Mouse (Mus musculus) liver, embryonic 15.5 days (tissue): Measurements from ENCODE around the gene Phyh. TPM values are rescaled to one million over a fixed set of nuclear protein-coding genes. Genes with fewer than 3 reads are reported as not detected.
"Not testable (repeated sequence)": the region's sequence is repeated elsewhere in the genome, so short reads cannot be mapped to it uniquely, and the experiment has no call there.

ENCODE experiments used
- ATAC-seq: fragments of 200-750 bp; cut with Nextera tagmentation; 2 replicates; pipeline ENCODE4 v1.8.0; 2017; ENCODE audit warnings: moderate number of reproducible peaks, mild to moderate bottlenecking, moderate library complexity; ENCODE audit not compliant: insufficient read depth
- H3K27ac ChIP-seq: fragments of 300-500 bp; sonication (generic); replicated peaks from 2 replicates; pipeline ENCODE4 v1.5.1; 2015; ENCODE audit warnings: mild to moderate bottlenecking, inconsistent platforms
- H3K27me3 ChIP-seq: fragments of 300-500 bp; sonication (generic); 2 replicates; pipeline ENCODE4 v1.6.1; 2015; ENCODE audit warnings: mild to moderate bottlenecking, inconsistent platforms
- H3K36me3 ChIP-seq: fragments of 300-500 bp; sonication (generic); replicated peaks from 2 replicates; pipeline ENCODE4 v1.6.1; 2015; ENCODE audit warnings: moderate library complexity, mild to moderate bottlenecking, inconsistent platforms
- H3K4me1 ChIP-seq: fragments of 300-500 bp; sonication (generic); replicated peaks from 2 replicates; pipeline ENCODE4 v1.6.1; 2015; ENCODE audit warnings: inconsistent platforms
- H3K4me2 ChIP-seq: fragments of 300-500 bp; sonication (generic); 2 replicates; pipeline ENCODE4 v1.6.1; 2015; ENCODE audit warnings: moderate library complexity, mild to moderate bottlenecking, inconsistent platforms
- H3K4me3 ChIP-seq: fragments of 300-500 bp; sonication (generic); replicated peaks from 2 replicates; pipeline ENCODE4 v1.5.1; 2015; ENCODE audit warnings: mild to moderate bottlenecking, inconsistent platforms
- H3K9ac ChIP-seq: fragments of 300-500 bp; sonication (generic); 2 replicates; pipeline ENCODE4 v1.6.1; 2015; ENCODE audit warnings: moderate library complexity, mild to moderate bottlenecking, inconsistent platforms
- H3K9me3 ChIP-seq: fragments of 300-500 bp; sonication (generic); replicated peaks from 2 replicates; pipeline ENCODE4 v1.6.1; 2016; ENCODE audit warnings: inconsistent platforms
- WGBS: fragments of 180-500 bp; shearing (Covaris S2); methylation state at CpG from one replicate; pipeline ENCODE4 v1.1.7; 2015; ENCODE audit warnings: mixed read lengths; ENCODE audit not compliant: insufficient replicate concordance; 5-methylcytosine and 5-hydroxymethylcytosine counted together
- polyA plus RNA-seq: library from polyadenylated mRNA; unstranded; fragments of >200 nt; fragmentation: Nextera tagmentation; extraction: Ambion mirVana; gene quantifications from 2 replicates; pipeline ENCODE4 v1.2.1, GENCODE M21; 2015

Gene Phyh
- polyA plus RNA-seq, 1 experiment from 2014 or later = 92.8 TPM

DNA sequence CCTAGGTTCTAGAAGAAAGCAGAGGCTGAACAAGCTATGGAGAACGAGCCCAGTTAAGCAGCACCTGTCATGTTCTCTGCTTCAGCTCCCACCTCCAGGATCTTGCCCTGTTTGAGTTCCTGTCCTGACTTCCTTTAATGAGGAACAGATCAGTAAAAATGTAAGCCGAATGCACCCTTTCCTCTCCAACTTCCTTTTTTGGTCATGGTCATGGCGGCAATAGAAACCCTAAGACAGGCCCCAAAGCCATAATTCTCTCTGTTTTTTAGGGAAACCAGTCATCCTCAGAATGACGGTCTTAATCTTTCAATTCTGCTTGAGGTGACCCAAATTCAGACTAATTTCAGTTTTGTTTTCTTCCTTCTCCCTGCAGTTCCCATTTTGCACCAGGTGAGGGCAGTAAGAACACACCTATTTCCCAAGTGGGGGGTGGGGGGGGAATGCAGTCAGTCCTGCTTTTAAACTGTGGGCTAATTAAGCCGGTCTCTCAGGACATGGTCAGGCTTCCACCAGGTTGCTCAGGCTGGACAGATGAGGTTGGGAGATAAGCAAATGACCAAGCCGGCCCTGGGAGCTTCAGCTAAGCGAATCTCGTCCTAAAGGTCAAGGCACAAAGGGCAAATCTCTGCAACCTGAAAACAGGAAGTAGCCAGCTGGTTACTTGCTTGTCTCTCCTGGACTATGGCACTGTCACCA is 1.3 kb upstream of the Phyh start:
- peak; percentile 38 for ATAC-seq
- H3K9me3 ChIP-seq = no peaks in the 10 kb centered on the region
- H3K9ac ChIP-seq = peak overlapping the region; percentile 17; the same call in 1 of the 2 replicates
- peaks cover 26% of the 10 kb centered on the region for H3K4me1 ChIP-seq
- peak overlapping the region; percentile 34; the same call in 1 of the 2 replicates for H3K4me3 ChIP-seq
- no peaks in the 10 kb centered on the region for H3K27me3 ChIP-seq
- peak overlapping the region; percentile 79; the same call in 1 of the 2 replicates for H3K27ac ChIP-seq
- whole genome bisulfite sequencing = 3% methylated on average over 8 of the region's 8 CpGs
- H3K4me2 ChIP-seq = peak overlapping the region; percentile 55
- no peaks in the 10 kb centered on the region for H3K36me3 ChIP-seq

DNA sequence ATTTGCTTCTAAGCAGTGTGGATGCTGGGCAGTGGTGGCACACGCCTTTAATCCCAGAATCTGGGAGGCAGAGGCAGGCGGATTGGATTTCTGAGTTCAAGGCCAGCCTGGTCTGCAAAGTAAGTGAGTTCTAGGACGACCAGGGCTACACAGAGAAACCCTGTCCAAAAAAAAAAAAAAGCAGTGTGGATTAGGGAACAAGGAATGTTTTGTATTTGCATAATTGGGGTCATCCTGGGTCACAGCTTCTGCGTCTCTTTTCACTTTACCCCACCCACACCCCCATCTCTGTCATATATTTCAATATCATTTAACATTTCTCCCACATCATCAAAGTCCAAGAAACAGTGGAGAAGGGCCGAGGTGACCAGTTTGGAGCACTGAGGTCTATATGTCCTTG is 2.2 kb downstream of the Phyh start:
- Histone ChIP-seq H3K9ac (no peak overlapping the region), H3K9me3 (no peaks in the 10 kb centered on the region), H3K4me2 (no peak overlapping the region), H3K27me3 (no peaks in the 10 kb centered on the region), H3K4me3 (no peak overlapping the region), H3K27ac (no peak overlapping the region), H3K36me3 (0 out of 2 replicates have a peak, but pooled peaks cover 3% of the 10 kb centered on the region), H3K4me1 (peaks cover 26% of the 10 kb centered on the region)
- ATAC-seq = no peak
- 65% methylated on average over 5 of the region's 5 CpGs for WGBS

DNA sequence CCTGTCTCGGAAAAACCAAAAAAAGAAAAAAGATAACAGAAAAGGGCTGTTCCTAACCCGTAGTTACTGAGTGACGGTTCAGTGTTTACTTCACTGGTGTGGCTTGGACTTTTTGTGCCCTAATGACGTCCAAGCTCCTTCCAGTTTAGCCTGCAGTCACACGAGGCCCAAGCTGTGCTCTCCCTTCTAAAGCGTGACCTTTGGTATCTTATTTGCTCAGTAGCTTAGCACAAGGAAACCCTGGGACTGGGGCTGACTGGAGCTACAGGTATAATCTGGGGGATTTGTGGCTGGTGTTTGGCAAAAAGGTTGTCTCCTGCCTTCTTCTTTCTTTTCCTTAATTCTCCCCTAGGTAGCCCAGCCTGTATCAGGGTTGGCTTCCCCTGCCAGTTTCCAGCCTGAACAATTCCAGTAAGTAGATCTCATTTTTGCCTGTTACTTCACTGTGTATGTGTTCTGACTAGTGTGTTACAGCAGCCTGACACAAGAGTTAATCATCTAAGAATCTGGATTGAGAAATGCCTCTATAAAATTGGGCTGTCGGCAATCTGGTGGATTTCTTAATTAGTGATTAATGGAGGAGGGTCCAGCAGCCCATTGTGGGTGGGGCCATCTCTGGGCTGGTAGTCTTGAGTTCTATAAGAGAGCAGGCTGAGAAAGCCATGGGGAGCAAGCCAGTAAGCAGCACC is 3.8 kb downstream of the Phyh start:
- peak; percentile 60 for ATAC-seq
- peak overlapping the region; percentile 6; the same call in 1 of the 2 replicates for H3K4me2 ChIP-seq
- peak overlapping the region; percentile 65 for H3K27ac ChIP-seq
- H3K9ac ChIP-seq = no peak overlapping the region
- H3K4me1 ChIP-seq = peaks cover 17% of the 10 kb centered on the region
- no peaks in the 10 kb centered on the region for H3K9me3 ChIP-seq
- 0 out of 2 replicates have a peak, but pooled peaks cover 3% of the 10 kb centered on the region for H3K36me3 ChIP-seq
- 38% methylated on average over 7 of the region's 7 CpGs for WGBS
- H3K27me3 ChIP-seq = no peaks in the 10 kb centered on the region
- H3K4me3 ChIP-seq = no peak overlapping the region

DNA sequence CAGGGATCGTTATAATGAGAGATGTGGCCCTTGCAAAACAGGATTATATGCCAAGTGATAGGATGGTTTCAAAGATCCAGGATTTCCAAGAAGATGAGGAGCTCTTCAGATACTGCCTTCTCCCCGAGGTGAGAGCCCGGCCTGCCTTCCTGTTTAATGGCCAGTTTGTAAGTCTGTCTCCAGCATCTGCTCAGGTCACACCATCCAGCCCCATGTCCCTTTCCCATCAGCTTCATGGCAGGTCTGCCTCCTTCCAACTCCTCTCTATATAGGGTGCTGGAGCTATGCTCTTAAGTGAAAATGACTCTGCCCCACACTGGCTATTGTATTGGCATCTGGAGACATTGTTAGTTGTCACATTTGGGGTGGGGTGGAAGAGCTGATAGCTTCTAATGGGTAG is 8.6 kb downstream of the Phyh start:
- Histone ChIP-seq H3K9ac (no peak overlapping the region), H3K27me3 (no peaks in the 10 kb centered on the region), H3K4me2 (no peak overlapping the region), H3K4me3 (no peak overlapping the region), H3K27ac (no peak overlapping the region), H3K36me3 (peaks cover 10% of the 10 kb centered on the region; the same call in 1 of the 2 replicates), H3K4me1 (no peaks in the 10 kb centered on the region), H3K9me3 (no peaks in the 10 kb centered on the region)
- ATAC-seq = no peak
- 51% methylated on average over 3 of the region's 3 CpGs for WGBS

DNA sequence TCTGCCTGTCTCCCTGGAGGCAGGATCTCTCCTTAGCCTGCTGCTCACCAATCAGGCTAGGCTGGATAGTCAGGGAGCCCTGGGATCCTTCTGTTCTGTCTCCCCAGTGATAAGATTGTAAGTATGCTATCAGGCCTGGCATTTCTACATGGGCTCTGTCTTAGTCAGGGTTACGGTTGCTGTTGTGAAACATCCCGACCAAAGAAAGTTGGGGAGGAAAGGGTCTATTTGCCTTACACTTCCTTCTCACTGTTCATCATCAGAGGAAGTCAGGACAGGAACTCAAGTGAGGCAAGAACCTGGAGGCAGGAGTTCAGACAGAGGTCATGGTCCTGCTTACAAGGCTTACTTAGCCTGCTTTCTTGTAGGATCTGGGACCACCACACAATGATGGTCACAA is 10.4 kb downstream of the Phyh start:
- no peak overlapping the region for H3K9ac ChIP-seq
- no peak overlapping the region for H3K4me2 ChIP-seq
- no peak overlapping the region for H3K27ac ChIP-seq
- H3K36me3 ChIP-seq = peaks cover 10% of the 10 kb centered on the region
- no peak overlapping the region for H3K4me3 ChIP-seq
- no peaks in the 10 kb centered on the region for H3K9me3 ChIP-seq
- H3K27me3 ChIP-seq = no peaks in the 10 kb centered on the region
- H3K4me1 ChIP-seq = no peaks in the 10 kb centered on the region
- WGBS = 32% methylated on average over 2 of the region's 2 CpGs
- no peak for ATAC-seq

DNA sequence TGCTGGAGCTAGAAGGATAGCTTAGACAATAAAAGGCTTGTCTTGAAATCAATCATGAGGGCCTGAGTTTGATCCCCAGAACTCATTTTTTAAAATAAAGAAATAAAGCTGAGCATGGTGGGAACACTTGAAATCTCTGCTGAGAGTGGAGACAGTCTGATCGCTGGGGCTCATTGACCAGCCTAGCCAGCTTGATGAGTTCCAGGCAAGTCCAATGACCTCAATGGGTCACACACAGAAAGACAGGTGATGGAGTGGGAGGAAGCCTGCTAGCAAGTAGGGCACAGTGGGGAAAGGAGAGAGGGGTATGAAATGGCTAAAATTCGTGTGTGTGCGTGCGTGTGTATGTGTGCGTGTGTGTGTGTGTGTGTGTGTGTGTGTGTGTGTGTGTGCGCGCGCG is 15.7 kb downstream of the Phyh start:
- H3K4me1 ChIP-seq = no peaks in the 10 kb centered on the region
- no peak overlapping the region for H3K4me3 ChIP-seq
- peaks cover 32% of the 10 kb centered on the region for H3K36me3 ChIP-seq
- no peak overlapping the region for H3K27ac ChIP-seq
- WGBS = 83% methylated on average over 9 of the region's 9 CpGs
- no peak overlapping the region for H3K9ac ChIP-seq
- ATAC-seq = no peak
- no peaks in the 10 kb centered on the region for H3K9me3 ChIP-seq
- H3K4me2 ChIP-seq = no peak overlapping the region
- no peaks in the 10 kb centered on the region for H3K27me3 ChIP-seq

DNA sequence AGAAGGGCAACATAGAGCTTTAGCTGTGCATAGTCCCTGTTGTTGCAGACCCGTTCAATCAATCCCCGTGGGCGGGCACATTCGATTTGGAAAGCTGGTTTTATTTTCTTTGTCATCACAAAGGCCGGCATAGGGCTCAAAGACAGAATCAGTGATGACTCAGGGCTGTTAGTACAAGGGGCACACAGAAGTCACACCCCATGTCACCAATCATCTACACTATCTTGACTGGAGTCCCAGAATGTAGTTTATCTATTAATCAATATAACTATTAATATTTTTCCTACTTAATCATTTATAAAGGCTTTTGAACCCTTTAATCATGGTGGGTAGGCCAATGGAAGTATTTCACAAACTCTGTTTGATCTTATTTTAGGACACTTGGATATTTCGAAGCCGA is 19.1 kb downstream of the Phyh start:
- Histone ChIP-seq H3K4me3 (no peak overlapping the region), H3K9me3 (no peaks in the 10 kb centered on the region), H3K4me1 (no peaks in the 10 kb centered on the region), H3K36me3 (peaks cover 28% of the 10 kb centered on the region), H3K27ac (no peak overlapping the region), H3K4me2 (no peak overlapping the region), H3K9ac (no peak overlapping the region), H3K27me3 (no peaks in the 10 kb centered on the region)
- ATAC-seq = no peak
- WGBS = 73% methylated on average over 7 of the region's 7 CpGs

DNA sequence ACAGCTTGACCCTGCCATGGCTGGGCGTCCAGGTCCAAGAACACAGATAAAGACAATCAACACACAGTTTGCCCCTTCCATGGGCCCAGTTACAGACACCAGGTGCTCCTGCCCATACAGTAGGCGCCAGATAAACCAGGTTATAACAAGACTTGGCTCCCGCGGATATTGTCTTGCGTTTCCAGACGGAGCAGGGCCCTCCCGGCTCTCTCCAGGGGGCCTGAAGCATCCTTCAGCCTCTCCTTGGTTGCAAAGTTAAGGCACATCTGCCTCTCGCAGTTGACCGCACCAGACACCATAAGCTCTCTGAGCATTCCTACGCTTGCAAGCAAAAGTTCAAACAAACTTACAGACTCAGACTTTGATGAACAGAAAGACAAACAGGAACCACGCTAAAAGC is 22.0 kb downstream of the Phyh start:
- Histone ChIP-seq H3K9me3 (no peaks in the 10 kb centered on the region), H3K27ac (no peak overlapping the region), H3K36me3 (peaks cover 27% of the 10 kb centered on the region), H3K4me3 (no peak overlapping the region), H3K27me3 (no peaks in the 10 kb centered on the region), H3K9ac (no peak overlapping the region), H3K4me2 (no peak overlapping the region), H3K4me1 (no peaks in the 10 kb centered on the region)
- no peak for ATAC-seq
- WGBS = 76% methylated on average over 11 of the region's 11 CpGs

DNA sequence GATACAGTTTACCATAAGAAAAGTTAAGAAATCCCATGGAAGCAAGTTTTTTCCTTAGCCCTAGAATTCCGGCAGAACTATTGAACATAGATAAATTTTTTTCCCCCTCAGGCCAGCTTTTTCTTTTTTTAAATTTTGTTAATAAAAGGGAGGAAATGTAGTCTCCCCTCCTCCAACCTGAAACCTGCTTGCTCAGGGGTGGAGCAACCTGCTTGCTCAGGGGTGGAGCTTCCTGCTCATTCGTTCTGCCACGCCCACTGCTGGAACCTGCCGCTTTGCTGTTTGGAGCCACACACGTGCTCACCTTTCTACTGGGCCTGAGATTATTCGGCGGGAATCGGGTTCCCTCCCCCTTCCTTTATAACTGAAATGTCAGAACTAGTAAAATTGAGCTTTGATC is 30.9 kb downstream of the Phyh start:
- not testable (repeated sequence) for H3K4me1 ChIP-seq, H3K27ac ChIP-seq, H3K4me3 ChIP-seq, H3K9me3 ChIP-seq, H3K9ac ChIP-seq, ATAC-seq, H3K4me2 ChIP-seq, H3K27me3 ChIP-seq, H3K36me3 ChIP-seq
- 47% methylated on average over 8 of the region's 8 CpGs for WGBS

DNA sequence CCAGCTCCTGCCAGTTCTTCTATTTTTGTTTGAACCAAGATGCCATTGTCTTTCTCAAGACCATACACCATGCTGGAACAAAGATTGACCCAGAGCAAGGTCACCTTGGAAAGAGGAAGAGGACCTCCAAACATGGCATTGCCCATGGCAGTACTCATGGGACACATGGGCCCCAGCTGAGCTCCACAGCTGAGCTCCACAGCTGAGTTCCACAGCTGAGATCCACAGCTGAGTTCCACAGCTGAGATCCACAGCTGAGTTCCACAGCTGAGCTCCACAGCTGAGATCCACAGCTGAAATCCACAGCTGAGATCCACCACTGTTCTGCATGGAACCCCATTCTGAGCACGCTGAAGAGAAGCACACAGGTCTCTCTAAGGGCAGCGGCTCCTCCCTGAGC is 32.2 kb downstream of the Phyh start:
- H3K27ac ChIP-seq = no peak overlapping the region
- H3K9me3 ChIP-seq = no peaks in the 10 kb centered on the region
- no peak overlapping the region for H3K9ac ChIP-seq
- H3K4me1 ChIP-seq = no peaks in the 10 kb centered on the region
- H3K4me3 ChIP-seq = no peak overlapping the region
- no peaks in the 10 kb centered on the region for H3K27me3 ChIP-seq
- ATAC-seq = no peak
- H3K4me2 ChIP-seq = no peak overlapping the region
- 71% methylated on average over 2 of the region's 2 CpGs for WGBS
- no peaks in the 10 kb centered on the region for H3K36me3 ChIP-seq

DNA sequence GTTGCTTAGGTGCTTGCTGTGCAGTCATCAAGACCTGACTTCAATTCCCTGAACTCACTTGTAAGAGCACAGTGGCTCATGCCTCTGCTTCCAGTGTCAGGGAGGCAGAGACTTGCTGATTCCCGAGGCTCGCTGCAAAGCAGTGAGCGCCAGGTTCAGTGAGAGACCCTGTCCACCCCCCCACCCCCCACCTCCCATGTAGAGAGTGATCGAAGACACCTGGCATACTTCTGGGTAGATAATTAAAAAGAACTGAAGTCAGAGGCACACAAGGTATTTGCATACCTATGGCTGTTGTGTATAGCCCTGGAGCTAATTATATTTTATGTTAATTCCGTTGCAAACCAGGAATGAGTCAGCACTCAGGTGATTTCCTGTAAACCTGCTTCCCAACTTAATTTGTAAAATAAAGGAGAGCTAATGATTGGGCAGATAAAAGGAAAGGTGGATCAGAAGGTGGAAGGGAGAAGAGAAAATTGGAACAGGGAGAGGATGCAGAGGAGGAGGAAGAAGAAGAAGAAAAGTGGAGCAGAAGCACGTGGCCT is 35.5 kb downstream of the Phyh start:
- Histone ChIP-seq H3K27me3 (no peaks in the 10 kb centered on the region), H3K4me1 (no peaks in the 10 kb centered on the region), H3K4me3 (no peak overlapping the region), H3K4me2 (no peak overlapping the region), H3K9me3 (no peaks in the 10 kb centered on the region), H3K36me3 (no peaks in the 10 kb centered on the region), H3K27ac (no peak overlapping the region), H3K9ac (no peak overlapping the region)
- 70% methylated on average over 6 of the region's 6 CpGs for WGBS
- no peak for ATAC-seq
